Mouse (Mus musculus): ENCODE results near the gene Prr5.
A peak's percentile ranks its signal among the peaks of the same experiment; 100 is the strongest.

Gene Prr5

DNA sequence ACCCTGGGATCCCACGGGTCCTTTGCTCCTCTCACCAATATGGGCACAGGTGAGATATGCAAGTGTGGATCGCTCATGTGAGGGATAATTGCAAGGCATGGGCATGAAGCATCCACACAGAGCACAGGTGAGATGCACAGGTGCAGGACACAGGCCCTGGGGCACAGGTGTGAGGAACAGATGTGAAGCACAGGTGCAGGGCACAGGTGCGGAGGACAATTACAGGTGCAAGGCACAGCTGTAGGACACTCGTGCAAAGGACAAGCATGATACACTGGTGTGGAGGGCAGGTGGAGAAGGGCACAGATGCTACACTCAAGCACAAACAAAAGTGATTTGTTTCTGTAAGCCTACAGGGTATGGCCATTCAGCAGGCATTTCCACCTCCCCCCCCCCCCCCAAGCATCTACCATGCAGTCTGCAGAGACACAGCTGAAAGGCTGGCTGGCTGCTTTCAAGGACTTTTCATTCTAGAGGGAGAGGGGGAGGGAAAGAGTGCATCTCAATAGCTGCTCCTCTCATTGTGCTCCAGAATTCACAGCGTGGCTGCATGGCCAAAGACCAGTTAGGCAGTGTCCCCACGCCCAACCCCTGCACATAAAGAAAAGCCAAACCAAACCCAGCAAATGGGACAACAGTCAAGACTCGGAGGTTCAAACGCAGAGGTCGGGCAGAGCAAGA is 11.9 kb upstream of the Prr5 start:
- DNase-seq (ENCODE audit: low spot score in 2 of 2): no peak

- DNase-seq (ENCODE audit: low spot score in 2 of 2): no peak
Measured at GRCm38 (mm10) chr15:84658655-84659054, 10.8 kb upstream of the Prr5 start.

DNA sequence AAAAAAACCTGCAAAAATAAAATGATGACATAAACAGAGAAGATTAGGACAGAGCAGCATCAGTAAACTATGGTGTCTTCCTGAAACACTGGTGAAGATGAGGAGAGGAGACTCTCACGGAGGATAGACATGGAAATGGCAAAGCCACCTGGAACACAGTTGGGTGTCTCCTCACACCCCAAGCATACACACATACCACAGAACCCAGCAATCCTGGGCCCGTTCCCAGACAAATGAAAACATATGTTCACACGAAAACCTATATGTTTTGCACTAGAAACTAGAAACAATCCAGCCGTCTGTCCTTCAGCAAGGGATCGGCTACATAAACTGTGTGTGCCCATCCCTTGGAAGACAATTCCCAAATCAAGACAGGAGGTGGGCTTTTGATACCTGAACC is 9.6 kb upstream of the Prr5 start:
- DNase-seq (ENCODE audit: low spot score in 2 of 2): no peak

DNA sequence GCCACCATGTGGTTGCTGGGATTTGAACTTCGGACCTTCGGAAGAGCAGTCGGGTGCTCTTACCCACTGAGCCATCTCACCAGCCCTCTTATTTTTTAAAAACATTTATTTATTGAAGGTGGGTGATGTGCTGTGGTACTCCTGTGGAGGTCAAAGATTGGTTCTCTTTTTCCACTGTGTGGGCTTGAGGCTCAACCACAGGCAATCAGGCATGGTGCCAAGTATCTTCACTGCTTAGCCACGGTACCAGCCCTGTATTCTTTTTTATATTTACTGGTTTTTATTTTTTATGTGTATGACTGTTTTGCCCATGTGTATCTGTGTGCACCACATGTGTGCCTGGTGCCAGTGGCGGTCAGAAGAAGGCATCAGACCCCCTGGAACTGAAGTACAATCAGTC is 8.1 kb upstream of the Prr5 start:
- no peak for DNase-seq (ENCODE audit: low spot score in 2 of 2)

- no peak for DNase-seq (ENCODE audit: low spot score in 2 of 2)
Measured at GRCm38 (mm10) chr15:84662952-84663684, 6.3 kb upstream of the Prr5 start.

DNA sequence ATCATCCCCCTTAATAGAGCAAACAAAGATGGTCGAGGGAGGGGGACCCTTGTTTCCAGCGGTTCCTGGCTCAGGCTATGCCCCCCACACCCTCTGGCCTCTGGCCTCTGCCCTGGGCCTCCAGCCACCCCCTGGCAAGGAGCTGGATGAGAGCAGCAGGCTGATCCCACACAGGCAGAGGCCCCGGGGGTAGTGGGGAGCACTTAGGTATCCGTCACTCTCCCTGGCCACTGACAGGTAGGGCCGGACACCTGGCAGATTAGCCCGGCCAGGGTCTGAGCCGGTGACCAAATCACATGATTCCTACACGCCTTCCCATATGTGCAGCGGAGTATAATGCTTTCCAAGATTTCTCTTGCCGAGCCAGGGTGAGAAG is 5.7 kb upstream of the Prr5 start:
- no peak for DNase-seq (ENCODE audit: low spot score in 2 of 2)

DNA sequence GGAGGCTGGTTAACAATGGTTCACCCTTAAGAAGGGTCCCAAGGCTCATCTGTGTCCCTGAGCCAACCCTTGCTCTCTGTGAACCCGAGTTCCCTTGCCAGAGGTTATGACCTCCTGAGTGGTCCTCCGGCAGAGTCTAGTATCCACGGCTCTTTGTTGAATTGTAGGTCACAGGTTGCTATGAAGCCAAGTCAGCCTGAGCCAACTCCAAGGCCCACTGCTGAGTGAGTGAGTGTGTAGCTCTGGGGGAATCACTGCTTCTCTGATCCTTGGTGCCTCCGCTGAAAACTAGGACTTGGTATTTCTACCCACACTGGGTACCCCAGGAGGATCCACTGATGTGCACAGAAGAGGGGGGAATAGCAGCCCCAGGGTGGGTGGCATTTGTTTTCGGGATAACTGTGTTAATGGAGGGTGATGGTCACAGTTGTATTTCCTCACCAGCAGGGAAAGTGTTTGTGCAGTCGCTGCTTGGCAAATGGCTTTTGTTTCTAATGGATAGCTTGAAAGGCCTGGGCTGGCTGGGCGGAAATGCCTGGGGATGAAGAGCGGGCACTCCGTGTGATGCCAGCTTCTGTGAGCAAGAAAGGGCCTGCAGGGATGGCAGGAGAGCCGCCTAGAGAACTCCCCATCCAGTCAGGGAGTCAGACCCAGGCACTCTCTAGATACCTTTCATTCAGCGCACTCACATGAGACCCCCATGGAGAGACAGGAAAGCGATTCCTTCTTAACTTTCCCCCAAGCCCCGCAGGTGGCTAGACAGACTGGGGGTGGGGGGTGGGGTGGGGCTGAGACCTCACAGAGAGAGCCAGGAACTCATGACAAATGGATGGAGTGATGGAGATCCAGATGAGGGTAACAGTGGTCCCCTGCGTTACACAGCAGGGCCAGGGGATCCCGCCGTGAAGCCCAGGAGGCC is 4.6 kb upstream of the Prr5 start:
- no peak for DNase-seq (ENCODE audit: low spot score in 2 of 2)

DNA sequence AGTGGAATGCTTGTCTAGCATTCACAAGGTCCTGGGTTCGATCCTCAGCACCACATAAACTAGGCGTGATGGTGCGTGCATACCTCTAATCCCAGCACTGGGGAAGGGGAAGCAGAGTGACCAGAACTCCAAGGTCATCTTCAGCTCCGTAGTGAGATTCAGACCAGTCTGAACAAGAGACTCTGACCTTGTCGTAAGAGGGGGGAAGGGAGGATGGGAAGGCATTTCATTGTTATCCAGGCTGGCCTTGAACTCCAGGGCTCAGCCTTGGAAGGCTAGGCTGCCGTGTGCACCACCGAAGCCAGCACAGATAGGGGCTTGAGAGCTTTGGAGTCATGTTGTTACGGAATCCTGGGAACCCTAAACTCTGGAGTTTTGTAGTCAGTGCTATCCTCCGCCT is 3.8 kb upstream of the Prr5 start:
- no peak for DNase-seq (ENCODE audit: low spot score in 2 of 2)

DNA sequence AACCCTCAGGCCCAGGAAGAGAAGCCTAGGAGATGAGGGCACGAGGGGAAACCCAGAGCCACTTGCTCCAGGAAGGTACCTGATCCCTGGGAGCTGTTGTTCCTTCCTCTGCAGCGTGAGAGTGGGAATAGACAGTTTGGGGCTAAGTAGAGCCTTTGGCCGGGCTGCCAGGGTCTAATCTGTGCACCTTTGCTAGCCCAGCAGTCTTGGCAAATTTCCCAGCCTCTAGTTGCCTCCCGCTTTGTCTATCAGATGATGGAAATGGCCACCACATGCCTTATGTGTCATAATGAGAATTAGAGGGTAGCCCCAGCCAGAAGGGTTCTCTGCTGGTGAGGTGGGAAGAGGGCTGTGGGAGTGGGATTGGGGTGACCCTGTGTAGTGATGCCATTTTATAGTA is 3.4 kb upstream of the Prr5 start:
- no peak for DNase-seq (ENCODE audit: low spot score in 2 of 2)

GRCm38 (mm10) chr15:84667601-84668000 is 1.8 kb upstream of the Prr5 start:
- DNase-seq (ENCODE audit: low spot score in 2 of 2): no peak

DNA sequence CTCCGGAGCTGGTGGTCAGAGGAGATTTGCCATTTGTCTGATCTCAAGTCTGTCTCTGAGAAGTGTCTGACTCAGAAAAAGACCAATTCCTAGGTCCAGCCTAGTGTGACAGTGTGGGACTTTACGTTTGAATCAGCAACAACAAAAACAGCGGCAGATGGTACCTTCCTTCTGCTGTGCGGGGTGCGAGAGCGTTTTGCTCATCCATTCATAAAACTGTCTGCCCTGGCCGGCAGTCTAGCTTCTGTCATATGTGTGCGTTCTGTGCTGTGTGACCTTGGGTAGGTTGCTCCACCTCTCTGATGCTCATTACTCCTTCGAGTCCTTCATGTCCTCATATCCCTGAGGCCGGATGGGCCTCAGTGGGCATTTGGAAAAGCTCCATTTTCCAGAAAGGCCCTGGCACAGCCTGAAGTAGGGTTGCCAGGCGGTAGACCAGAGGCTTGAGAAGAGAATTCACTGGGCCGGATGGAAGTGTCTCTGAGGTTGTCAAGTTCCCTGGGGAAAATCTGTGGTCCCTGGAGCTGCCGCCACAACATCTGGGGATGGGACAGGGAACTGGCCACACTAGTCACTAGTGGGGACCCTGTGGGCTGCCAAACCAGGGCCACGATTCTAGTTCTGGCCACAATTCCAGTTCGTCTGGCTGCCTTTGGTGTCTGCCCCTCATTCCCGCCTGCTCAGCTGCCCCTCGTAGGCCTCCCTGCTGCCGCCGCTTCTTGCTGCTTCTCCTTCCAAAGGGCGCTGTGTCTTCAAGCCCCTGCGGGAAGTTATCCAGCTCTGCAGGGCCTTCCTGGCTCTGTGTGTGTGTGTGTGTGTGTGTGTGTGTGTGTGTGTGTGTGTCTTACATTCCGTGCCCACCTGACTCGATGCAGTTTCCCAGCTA is 594 bp downstream of the Prr5 start:
- no peak for DNase-seq (ENCODE audit: low spot score in 2 of 2)

DNA sequence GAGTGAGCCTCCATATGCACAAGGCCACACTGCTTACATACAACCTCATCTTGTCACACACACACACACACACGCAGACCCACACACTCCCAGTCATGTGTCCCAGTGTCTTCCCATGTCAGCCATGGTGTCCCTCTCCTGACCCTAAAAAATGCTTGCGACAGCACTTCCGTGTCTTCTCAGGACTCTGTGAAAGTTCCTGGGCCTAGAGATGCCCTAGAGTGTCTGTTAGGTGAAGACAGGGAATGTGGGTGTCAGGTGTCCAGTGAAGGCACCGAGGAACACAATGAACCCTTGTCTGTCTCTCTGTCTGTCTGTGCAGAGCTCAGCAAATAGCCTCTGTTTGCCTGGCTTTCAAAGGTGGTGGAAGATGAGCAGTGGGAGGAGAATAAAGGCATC is 1.2 kb downstream of the Prr5 start:
- no peak for DNase-seq (ENCODE audit: low spot score in 2 of 2)

GRCm38 (mm10) chr15:84671401-84672307 is 2.2 kb downstream of the Prr5 start:
- DNase-seq (ENCODE audit: low spot score in 2 of 2): peak in 1 of 2 experiments; percentile 37

DNA sequence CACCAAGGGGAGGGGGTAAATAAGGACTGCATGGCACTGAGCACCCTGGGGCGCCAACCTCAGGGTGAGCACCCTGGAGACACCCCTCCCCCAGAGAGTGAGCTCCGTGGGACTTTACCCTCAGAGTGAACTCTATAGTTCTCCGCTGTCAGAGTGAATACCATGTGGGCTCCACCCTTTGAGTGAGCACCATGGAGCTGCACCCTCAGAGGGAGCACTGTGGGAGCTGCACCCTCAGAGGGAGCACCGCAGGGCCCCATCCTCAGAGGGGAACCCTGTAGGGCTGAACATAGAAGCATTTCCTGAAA is 2.8 kb downstream of the Prr5 start:
- no peak for DNase-seq (ENCODE audit: low spot score in 2 of 2)

DNA sequence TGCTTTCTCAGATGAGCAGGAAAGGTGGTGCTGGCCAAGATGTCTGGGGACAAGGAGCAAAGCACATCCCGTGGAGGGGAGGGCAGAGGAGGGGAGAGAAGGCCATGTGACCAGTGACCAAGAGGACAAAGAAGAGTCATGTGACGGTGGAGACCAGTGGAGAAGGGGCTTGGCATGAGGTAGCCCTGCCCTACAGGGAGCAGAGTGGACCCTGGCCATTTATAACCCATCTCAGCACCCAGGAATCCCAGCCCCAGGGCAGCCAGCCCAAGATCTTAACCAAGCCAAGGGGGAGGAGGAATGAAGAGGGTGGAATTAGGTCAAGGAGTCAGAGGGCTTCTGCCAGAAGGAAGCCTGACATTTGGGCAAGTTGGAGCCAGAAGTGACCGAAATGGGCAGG is 3.2 kb downstream of the Prr5 start:
- no peak for DNase-seq (ENCODE audit: low spot score in 2 of 2)

GRCm38 (mm10) chr15:84674329-84675067 is 5.1 kb downstream of the Prr5 start:
- no peak for DNase-seq (ENCODE audit: low spot score in 2 of 2)

GRCm38 (mm10) chr15:84675317-84675716 is 5.9 kb downstream of the Prr5 start:
- no peak for DNase-seq (ENCODE audit: low spot score in 2 of 2)

- DNase-seq (ENCODE audit: low spot score in 2 of 2): no peak
Measured at GRCm38 (mm10) chr15:84677943-84678342, 8.5 kb downstream of the Prr5 start.

DNA sequence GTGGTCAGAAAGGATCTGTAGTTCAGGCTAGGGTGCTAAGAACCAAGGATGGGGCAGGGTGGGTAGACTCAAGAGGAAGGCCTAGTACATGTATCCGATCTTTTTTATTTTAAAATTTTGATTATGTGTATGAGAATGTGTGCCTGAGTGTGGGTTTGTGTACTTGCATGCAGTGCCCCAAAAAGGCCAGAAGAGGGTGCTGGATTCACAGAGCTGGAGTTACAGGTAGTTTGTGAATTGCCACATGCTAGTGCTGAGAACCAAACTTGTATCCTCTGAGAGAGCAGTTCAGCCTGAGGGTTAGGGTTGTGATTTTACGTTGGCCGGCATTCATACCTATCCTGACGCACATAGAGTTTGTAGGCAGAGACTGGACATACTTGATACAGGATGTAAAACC is 9.7 kb downstream of the Prr5 start:
- DNase-seq (ENCODE audit: low spot score in 2 of 2): no peak

GRCm38 (mm10) chr15:84679794-84680193 is 10.4 kb downstream of the Prr5 start:
- no peak for DNase-seq (ENCODE audit: low spot score in 2 of 2)

All from frontal cortex, postnatal 25 days (tissue).